Mouse (Mus musculus) heart, adult 9 months (tissue): ENCODE measurements around the gene Ifit1bl2.
"Not testable (repeated sequence)": the region's sequence is repeated elsewhere in the genome, so short reads cannot be mapped to it uniquely, and the experiment has no call there.

Experiments
- DNase-seq, 2 experiments: peaks; one replicate each; pipeline ENCODE4 v3.0.0; 2022; ENCODE audit warnings: low spot score in 2 of 2

Ifit1bl2 gene

GRCm38 (mm10) chr19:34640623-34641022 is at the start of gene Ifit1bl2, which contains the start of gene Ifit1:
Gene Ifit1bl2 (minus strand): TSS chr19:34640743.
Gene Ifit1 (plus strand): TSS chr19:34640871.
- DNase-seq, result peak; percentile 50 to 61

- no peak for DNase-seq
These were observed 45.0 kb upstream of the Ifit1bl2 start for GRCm38 (mm10) chr19:34685530-34685929.

DNA sequence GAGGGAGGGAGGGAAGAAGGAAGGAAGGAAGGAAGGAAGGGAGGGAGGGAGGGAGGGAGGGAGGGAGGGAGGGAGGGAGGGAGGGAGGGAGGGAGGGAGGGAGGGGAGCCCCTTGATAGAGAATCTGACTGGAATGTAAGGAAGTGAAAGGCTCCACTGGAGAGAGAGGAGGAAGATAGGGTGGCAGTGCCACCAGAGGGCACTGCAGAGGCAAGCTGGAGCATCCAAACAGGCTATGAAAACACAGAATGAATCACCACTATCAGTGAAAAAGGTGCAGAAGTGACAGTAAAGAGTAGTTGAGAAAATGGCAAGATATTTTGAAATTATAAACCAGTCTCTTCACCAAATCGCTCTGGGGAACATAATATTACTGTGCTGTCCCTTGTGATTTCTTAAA is 44.3 kb upstream of the Ifit1bl2 start:
- no peak for DNase-seq

GRCm38 (mm10) chr19:34678428-34678827 is 37.9 kb upstream of the Ifit1bl2 start:
- DNase-seq, result no peak

DNA sequence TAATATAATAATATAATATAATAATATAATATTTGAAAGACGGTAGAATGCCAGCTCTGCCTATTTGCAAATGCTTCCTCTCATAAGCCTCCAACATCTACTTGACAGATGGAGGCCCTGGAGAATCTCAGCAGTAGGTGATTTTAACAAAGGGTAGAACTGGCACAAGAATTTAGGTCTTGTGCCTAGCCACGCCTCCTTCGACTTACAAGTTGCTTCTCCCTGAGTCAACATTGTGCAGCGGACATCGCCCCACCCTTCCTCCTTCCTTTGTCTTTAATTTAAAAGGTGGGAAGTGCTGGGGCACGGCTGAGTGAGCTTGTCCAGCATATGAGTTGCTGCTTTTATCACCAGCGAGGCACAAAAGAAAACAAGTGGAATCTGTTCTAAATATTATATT is 32.9 kb upstream of the Ifit1bl2 start:
- peak; percentile 44 to 54 for DNase-seq

GRCm38 (mm10) chr19:34666127-34666526 is 25.6 kb upstream of the Ifit1bl2 start:
- peak; percentile 15 to 57 for DNase-seq

GRCm38 (mm10) chr19:34662740-34663139 is 22.2 kb upstream of the Ifit1bl2 start:
- DNase-seq, result no peak

GRCm38 (mm10) chr19:34662067-34662507 is 21.5 kb upstream of the Ifit1bl2 start:
- peak; percentile 51 to 78 for DNase-seq

DNA sequence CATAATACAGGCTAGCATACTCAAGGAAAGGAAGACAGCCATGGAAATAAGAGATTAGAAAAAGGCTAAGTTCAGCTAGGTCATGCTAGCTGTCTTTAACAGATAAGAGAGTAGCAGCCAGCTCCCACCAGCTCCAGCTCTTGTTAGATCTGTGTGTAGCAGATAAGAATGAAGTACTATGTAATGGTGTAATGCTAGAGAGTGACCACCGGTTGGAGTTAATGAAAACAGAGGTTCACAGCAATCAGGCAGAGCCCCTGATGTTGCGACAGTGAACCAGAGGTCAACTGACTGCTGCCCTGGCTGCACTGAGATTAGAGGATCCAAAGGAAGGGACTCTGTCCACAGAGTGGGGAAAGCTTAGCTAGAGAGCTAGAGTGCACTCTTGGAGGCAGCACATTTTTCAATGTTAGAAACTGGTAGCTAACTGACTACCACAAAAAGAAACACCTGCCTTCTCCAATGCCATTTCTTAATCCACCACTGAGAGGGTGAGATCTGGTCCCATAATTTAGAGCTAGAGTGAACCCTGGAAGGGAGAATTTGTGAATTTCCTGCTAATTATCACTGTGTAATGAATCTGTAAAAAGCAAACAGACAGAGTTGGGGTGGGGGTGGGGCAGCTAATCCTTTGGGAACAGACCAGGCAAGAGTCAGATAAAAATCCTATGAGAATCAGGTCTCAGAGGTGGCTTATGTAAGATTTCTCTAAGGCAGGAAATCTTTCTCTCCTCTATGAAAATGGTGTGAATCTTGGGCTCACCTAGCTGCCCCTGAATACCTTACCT is 16.2 kb upstream of the Ifit1bl2 start:
- no peak for DNase-seq

- DNase-seq, result no peak
These were observed 14.8 kb upstream of the Ifit1bl2 start for GRCm38 (mm10) chr19:34655227-34655805.

DNA sequence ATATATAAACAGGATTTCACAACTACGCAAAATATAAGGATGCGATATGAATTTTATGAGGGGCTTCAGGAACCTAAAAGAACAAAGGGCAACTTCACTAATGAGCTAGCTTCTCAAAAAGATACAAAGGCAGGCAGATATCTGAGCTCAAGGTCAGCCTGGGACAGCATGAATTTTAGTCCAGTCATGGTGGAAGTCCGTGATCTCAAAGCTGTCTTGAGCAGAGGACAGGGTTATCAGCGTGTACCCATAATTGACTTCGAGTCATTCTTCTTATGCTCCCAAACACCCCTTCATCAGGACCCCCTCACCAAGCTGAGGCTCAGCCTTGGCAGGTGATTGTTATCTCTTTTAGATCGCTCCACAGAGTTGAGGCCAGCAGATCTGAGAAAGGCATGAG is 10.5 kb upstream of the Ifit1bl2 start:
- no peak for DNase-seq

GRCm38 (mm10) chr19:34650276-34650675 is 9.7 kb upstream of the Ifit1bl2 start:
- DNase-seq, result no peak

DNA sequence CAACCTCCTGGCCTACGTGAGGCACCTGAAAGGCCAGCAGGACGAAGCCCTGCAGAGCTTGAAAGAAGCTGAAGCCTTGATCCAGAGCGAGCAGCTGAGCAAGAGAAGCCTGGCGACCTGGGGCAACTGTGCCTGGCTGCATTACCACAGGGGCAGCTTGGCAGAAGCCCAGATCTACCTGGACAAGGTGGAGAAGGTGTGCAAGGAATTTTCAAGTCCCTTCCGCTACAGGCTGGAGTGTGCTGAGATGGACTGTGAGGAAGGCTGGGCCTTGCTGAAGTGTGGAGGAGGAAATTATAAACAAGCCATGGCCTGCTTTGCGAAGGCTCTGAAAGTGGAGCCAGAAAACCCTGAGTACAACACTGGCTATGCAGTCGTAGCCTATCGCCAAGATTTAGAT is 7.1 kb upstream of the Ifit1bl2 start:
- not testable (repeated sequence) for DNase-seq

DNA sequence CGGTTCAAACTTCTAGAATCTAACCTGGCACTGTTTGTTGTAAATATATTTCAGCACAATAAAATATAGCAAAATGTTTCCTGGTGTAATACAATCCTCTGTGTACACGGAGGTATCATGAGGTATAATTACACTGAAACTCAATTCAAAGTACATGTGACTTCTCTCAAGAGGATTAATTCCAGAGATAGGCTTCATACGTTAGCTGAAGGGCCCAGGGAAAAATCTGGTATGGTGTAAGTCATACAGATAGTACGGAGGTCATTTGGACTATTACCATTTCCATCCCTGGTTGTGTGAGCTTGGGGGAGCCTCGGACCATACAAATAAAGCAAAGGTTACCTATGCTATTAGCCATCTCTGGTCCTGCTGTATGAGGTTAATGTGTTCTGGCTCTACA is 2.1 kb upstream of the Ifit1bl2 start:
- no peak for DNase-seq

DNA sequence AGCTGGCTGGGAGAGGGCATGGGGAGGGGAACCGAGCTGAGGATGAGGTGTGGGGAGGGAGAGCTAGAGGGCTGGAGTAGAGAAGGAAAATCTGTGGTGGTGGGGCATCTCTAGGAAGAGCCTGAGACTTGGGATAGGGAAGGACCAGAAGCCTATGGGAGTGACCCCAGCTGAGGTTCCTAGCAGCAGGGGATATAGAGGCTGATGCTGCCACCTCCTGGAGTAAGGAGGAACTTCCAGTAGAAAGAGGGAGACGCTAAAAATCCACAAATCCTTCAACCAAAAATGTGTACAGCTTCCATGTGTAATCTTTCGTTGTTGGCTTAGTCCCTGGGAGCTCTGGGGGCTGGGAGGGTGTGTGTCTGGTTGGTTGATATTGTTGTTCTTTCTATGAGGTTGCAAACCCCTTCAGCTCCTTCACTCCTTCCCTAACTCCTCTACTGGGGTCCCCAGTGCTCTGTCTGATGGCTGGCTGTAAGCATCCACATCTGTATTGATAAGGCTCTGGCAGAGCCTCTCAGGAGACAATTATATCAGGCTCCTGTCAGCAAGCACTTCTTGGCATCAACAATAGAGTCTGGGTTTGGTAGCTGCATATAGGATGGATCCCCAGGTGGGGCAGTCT is 3.5 kb downstream of the Ifit1bl2 start:
- DNase-seq, result peak; percentile 59 to 62

GRCm38 (mm10) chr19:34633484-34633883 is 7.1 kb downstream of the Ifit1bl2 start:
- DNase-seq, result no peak

DNA sequence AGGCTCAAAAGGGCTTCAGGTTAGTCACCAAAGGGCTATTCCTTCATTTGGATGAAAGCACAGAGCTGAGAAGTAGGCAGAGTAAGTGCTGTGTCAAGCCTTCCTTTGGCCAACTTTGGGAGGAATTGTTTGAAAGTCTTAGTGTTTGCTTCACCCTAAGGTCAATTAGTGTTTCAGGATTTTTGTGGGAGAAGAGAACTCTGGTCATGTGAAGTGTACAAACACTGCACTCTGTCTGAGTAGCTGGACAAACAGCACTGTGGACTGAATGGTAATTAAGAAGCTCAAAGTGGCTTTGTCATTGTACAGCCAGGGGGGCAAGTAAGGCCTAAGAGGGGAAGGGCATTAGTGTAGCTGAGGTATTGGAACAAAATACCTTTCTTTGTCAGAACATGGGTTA is 9.1 kb downstream of the Ifit1bl2 start:
- no peak for DNase-seq

DNA sequence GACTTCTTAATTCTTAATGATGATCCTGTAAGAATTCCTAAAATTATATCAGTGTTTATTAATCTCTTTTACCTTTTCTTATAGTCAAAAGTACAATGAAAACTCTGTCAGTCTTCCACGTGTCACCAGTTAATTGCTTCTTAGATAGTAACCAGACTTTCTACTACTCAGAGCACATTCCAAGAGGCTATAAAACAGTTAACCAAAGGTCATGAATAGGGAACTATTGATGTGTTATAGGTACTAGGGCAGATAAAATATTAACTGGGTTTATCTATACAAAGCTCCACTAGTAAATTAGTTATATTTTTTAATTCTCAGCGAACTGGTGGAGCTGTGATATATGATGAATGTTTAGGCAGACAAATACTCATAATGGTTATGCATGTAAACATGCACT is 13.0 kb downstream of the Ifit1bl2 start:
- DNase-seq, result no peak

DNA sequence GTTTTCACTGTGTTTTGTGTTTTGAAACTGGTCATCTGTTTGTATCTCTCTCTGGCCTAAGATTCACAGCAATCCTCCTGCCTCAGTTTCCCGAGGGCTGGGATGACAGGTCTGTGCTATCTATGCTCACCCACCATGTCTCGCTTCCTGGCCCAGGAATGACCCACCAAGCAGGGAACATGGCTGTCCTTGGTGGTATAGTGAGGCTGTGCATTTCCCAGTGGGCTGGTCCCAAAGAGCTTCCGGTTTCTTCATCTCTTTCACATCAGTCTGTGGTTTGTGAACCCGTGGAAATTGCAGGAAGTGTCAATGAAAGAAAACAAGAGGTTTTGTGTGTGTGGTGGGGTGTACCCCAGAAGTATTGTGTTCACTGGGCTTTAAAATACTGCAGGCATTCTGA is 15.9 kb downstream of the Ifit1bl2 start:
- no peak for DNase-seq

- DNase-seq, result no peak
These were observed 16.8 kb downstream of the Ifit1bl2 start for GRCm38 (mm10) chr19:34623781-34624180.

DNA sequence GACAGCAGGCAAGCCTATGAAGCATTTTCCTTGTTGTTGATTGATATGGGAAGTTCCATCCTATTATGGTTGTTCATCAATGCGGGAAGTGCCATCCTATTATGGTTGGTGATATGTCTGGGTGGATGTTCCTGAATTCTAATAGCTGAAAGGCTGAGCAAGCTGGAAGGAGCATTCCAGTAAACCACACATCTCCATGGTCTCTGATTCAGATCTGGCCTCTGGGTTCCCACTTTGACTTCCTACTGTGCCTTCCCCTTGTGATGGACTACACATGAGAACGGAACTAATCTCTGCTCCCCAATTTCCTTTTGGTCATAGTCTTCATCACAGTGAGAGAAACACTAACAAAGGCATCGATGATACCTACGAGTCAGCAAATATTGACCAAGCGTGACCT is 19.7 kb downstream of the Ifit1bl2 start:
- no peak for DNase-seq

- not testable (repeated sequence) for DNase-seq
These were observed 28.1 kb downstream of the Ifit1bl2 start for GRCm38 (mm10) chr19:34612243-34613001.
